Mouse (Mus musculus): ENCODE results near the gene Gca. TPM values are rescaled to one million over a fixed set of nuclear protein-coding genes. Genes with fewer than 3 reads are reported as not detected.

The Gca gene
- total and polyA plus RNA-seq, 3 experiments = 6.2 to 17.9 TPM; not detected in 1

DNA sequence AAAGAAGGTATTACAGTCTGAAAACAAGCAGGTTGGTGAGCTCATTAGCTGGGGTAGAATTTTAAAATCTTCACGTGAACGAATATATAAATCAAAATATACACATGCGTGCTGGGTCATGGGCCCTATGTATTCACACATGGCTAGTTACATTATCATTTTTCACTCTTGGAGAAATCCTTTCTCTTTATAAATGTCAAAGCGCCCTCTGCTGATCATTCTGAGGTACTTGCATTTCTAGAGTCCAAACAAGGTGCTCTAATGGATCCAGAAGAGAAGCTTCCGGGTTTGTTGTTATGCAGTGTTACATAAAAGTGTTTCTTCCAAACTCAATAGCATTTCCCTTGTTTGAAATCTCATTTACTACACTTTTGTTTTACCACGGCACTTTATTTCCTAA, 33.6 kb upstream of the Gca start:
- peak; percentile 81 for DNase-seq (ENCODE audit: low read depth, low spot score)
- Histone ChIP-seq H3K79me2 (ENCODE audit: control insufficient read depth, insufficient read depth, low read length, poor library complexity) (no peaks in the 10 kb centered on the region), H3K4me1 (ENCODE audit: control insufficient read depth in 1 of 2, insufficient read depth in 2 of 2, low read length in 2 of 2) (peaks cover 0 to 14% of the 10 kb centered on the region in 2 experiments; a peak in 2 of 4 replicates), H3K36me3 (ENCODE audit: control insufficient read depth in 1 of 2, insufficient read depth in 2 of 2, low read length in 2 of 2) (peaks cover 8 to 11% of the 10 kb centered on the region in 2 experiments; a peak in 3 of 4 replicates), H3K27ac (ENCODE audit: control insufficient read depth, low read depth, low read length) (no peak overlapping the region), H3K9me3 (replicated peaks; ENCODE audit: insufficient read depth, low read length) (no peaks in the 10 kb centered on the region), H3K4me3 (ENCODE audit: control insufficient read depth in 1 of 2, insufficient read depth in 1 of 2, low read depth in 2 of 2, low read length in 2 of 2) (no peak overlapping the region), H3K27me3 (ENCODE audit: control insufficient read depth in 1 of 2, insufficient read depth in 2 of 2, low read length in 2 of 2) (no peaks in the 10 kb centered on the region), H3K9ac (ENCODE audit: control insufficient read depth, low read depth, low read length, poor library complexity, severe bottlenecking) (0 out of 2 replicates have a peak overlapping the region, but pooled peaks have one; percentile 14)
- TF ChIP-seq TAL1 (IDR thresholded peaks at IDR 0.05; ENCODE audit: low read length) (no peak), RAD21 (IDR thresholded peaks at IDR 0.05; ENCODE audit: low read depth, low read length) (peak; percentile 71), GABPA (IDR thresholded peaks at IDR 0.05; ENCODE audit: low read depth, low read length) (no peak), CTCF (IDR thresholded peaks at IDR 0.05 in 2 of 3, conservative IDR thresholded peaks at IDR 0.05 in 1 of 3; ENCODE audit: control insufficient read depth in 1 of 3, insufficient read depth in 1 of 3, low read depth in 2 of 3, low read length in 3 of 3, poor library complexity in 1 of 3, severe bottlenecking in 1 of 3) (peak; percentile 20 to 73 (median 40); a peak in 3 of 6 replicates), GATA1 (IDR thresholded peaks at IDR 0.05; ENCODE audit: low read depth, low read length) (no peak), POLR2A (IDR thresholded peaks at IDR 0.05; ENCODE audit: control insufficient read depth in 1 of 2, insufficient read depth in 1 of 2, low read depth in 1 of 2, low read length in 2 of 2, poor library complexity in 1 of 2) (no peak), UBTF (IDR thresholded peaks at IDR 0.05; ENCODE audit: borderline replicate concordance, insufficient read depth, low read depth, low read length) (no peak), MYB (IDR thresholded peaks at IDR 0.05; ENCODE audit: low read depth, low read length) (no peak), MYC (IDR thresholded peaks at IDR 0.05; ENCODE audit: low read depth, low read length) (peak; percentile 58; the same call in 1 of the 2 replicates), MEF2A (IDR thresholded peaks at IDR 0.05; ENCODE audit: extremely low read depth, insufficient replicate concordance, low read depth, low read length, poor library complexity, severe bottlenecking) (no peak), EP300 (IDR thresholded peaks at IDR 0.05; ENCODE audit: low read depth in 1 of 2, low read length in 2 of 2) (no peak), ZMIZ1 (IDR thresholded peaks at IDR 0.05; ENCODE audit: low read depth, low read length) (no peak), POLR2AphosphoS5 (IDR thresholded peaks at IDR 0.05; ENCODE audit: borderline replicate concordance, low read depth, low read length) (no peak), NRF1 (IDR thresholded peaks at IDR 0.05; ENCODE audit: insufficient read depth, low read depth, low read length, poor library complexity, severe bottlenecking) (no peak), MXI1 (IDR thresholded peaks at IDR 0.05; ENCODE audit: low read depth, low read length) (peak; percentile 38; the same call in 1 of the 2 replicates), MAFK (IDR thresholded peaks at IDR 0.05; ENCODE audit: borderline replicate concordance, low read depth, low read length) (no peak), RCOR1 (IDR thresholded peaks at IDR 0.05; ENCODE audit: low read depth, low read length) (no peak), ETS1 (IDR thresholded peaks at IDR 0.05; ENCODE audit: low read depth, low read length) (no peak), SMC3 (IDR thresholded peaks at IDR 0.05; ENCODE audit: low read depth, low read length) (peak; percentile 66), TBP (IDR thresholded peaks at IDR 0.05; ENCODE audit: low read depth, low read length) (no peak), KAT2A (conservative IDR thresholded peaks at IDR 0.05; ENCODE audit: low read depth, low read length) (no peak), POLR2AphosphoS2 (IDR thresholded peaks at IDR 0.05; ENCODE audit: low read length) (no peak), USF1 (IDR thresholded peaks at IDR 0.05; ENCODE audit: low read depth, low read length) (no peak), USF2 (IDR thresholded peaks at IDR 0.05; ENCODE audit: borderline replicate concordance in 1 of 2, insufficient read depth in 1 of 2, low read depth in 1 of 2, low read length in 2 of 2) (no peak), BHLHE40 (IDR thresholded peaks at IDR 0.05; ENCODE audit: borderline replicate concordance, low read depth, low read length) (no peak), E2F4 (IDR thresholded peaks at IDR 0.05; ENCODE audit: borderline replicate concordance, low read depth, low read length) (no peak), ZNF384 (IDR thresholded peaks at IDR 0.05; ENCODE audit: low read depth, low read length) (no peak), JUND (IDR thresholded peaks at IDR 0.05; ENCODE audit: low read depth, low read length) (no peak; the same call in 1 of the 2 replicates), ELF1 (IDR thresholded peaks at IDR 0.05; ENCODE audit: low read depth, low read length) (peak; percentile 77), SIN3A (IDR thresholded peaks at IDR 0.05; ENCODE audit: low read length) (peak; percentile 74), ZKSCAN1 (IDR thresholded peaks at IDR 0.05; ENCODE audit: low read depth, low read length) (no peak), TCF12 (IDR thresholded peaks at IDR 0.05; ENCODE audit: low read depth, low read length) (no peak), ZC3H11A (IDR thresholded peaks at IDR 0.05; ENCODE audit: low read depth, low read length) (peak; percentile 58), MAX (IDR thresholded peaks at IDR 0.05; ENCODE audit: low read length) (peak; percentile 46; the same call in 1 of the 2 replicates), CHD1 (IDR thresholded peaks at IDR 0.05; ENCODE audit: low read depth, low read length) (no peak), NELFE (IDR thresholded peaks at IDR 0.05; ENCODE audit: low read depth, low read length) (no peak), CHD2 (IDR thresholded peaks at IDR 0.05; ENCODE audit: low read length) (no peak), MAZ (IDR thresholded peaks at IDR 0.05; ENCODE audit: low read depth, low read length) (no peak)

Data from MEL (cell line).